Mouse (Mus musculus) thymus, postnatal 4 days (tissue): Measurements from ENCODE around the gene Frrs1.
A peak's percentile ranks its signal among the peaks of the same experiment; 100 is the strongest.
"Not testable (repeated sequence)": the region's sequence is repeated elsewhere in the genome, so short reads cannot be mapped to it uniquely, and the experiment has no call there.

Source experiments
- DNase-seq: peaks from one replicate; pipeline ENCODE4 v3.0.0; 2021

Gene Frrs1

DNA sequence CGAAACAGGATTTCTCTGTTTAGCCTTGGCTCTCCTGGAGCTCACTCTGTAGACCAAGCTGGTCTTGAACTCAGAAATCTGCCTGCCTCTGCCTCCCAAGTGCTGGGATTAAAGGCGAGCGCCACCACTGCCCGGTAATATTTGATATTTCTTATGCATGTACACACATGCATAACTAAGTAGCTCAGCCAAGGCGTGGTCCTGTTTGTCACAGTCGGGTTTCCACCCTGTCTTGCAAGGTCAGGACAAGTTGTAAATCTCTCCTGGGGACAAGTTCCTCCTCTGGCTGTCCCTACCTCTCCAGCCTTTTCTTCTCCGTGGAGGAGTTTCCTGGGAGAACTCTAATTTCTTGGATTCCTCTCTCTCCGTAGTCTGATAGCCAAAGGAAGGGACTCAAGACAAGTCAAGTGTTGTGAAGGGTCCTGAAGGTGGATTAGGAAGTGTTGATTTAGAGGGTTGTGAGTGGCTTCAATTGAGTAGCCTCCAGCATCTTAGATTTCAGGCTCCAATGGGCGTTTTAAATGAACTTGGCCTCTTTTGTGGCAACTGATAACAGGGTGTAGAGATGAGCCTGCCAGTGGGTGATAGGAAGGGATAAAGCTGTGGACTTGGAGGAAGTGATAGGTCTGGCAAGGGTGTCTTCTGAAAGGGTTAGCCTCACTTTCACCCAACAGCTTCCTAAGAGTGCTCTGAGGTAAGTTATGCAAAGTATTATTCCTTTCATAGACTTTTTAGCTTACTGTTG is at the start of gene Frrs1:
Frrs1 (plus strand) TSS at position 524 of the 745 bp plus-strand sequence.
- no peak for DNase-seq

DNA sequence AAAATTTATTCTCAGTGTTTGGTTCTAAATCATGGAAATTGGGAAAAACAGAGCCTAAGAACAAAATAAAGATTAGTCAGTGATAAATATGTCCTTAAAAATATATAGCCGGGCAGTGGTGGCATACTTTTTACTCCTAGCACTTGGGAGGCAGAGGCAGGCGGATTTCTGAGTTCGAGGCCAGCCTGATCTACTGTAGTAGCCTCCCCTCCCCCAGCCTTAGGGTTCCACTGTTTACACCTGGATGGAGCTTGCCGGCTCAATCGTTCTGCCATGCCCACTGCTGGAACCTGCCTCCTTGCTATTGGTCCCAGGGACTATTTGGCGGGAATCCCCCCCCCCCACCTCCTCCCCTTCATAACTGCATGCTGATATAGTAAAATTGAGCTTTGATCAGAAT is 48.9 kb upstream of the Frrs1 start:
- not testable (repeated sequence) for DNase-seq

DNA sequence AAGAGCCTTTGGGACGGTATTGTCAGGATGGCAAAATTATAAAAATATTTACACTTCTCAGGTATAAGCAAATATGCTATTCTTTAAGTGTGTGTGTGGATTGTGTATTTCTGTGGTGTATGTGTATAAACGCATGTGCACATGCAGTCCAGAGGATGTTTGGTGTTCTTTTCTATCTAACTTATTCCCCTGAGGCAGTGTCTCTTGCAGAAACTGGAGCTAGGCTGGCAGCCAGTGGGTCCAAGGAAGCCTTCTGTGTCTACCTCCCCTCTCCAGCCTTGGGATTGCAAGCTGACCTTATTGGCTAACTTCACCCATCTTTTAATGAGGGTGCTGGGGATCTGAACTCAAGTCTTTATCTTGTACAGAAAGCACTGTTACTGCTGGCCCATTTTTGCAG is 46.3 kb upstream of the Frrs1 start:
- DNase-seq = no peak

DNA sequence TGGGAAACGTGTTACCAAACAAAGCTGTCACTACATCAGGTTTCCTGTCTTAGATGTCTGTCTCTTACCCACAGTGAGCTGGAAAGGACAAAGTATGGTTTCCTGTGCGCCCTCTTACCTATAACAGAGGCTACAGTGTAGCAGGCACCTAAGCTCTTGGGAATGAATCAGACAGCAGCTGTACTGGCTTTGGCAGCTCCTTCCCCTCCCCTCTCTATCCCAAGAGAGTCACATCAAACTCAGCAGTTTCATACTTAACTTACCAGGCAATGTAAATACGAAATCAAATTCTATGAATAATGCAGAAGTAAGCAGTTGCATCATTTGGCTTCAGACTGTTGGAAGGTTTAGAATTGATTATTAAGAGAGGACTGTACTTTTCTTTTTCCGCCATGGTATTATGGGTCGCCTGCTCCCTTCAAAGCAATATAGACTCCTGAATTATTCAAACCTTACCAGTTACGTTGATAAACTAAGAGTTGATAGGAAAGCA is 43.9 kb upstream of the Frrs1 start:
- DNase-seq = no peak

DNA sequence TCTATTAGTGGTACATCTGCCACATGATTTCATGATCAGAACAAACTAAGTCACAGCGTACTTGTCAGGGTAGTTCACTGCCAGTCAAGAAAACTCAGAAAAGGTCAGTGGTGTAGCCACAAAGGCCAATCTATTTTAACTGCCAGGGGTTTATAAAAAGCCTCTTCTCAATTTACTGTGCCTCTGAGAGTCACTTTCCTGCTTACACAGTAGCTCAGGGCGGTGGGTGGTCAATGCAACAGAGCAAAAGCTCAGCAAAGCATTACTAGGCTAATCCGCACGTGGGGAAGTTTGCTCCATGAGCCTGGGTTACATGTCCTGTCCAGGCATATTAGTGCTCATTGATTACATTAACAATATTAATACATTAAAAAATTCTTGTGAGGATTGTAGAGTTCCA is 43.3 kb upstream of the Frrs1 start:
- DNase-seq = no peak

DNA sequence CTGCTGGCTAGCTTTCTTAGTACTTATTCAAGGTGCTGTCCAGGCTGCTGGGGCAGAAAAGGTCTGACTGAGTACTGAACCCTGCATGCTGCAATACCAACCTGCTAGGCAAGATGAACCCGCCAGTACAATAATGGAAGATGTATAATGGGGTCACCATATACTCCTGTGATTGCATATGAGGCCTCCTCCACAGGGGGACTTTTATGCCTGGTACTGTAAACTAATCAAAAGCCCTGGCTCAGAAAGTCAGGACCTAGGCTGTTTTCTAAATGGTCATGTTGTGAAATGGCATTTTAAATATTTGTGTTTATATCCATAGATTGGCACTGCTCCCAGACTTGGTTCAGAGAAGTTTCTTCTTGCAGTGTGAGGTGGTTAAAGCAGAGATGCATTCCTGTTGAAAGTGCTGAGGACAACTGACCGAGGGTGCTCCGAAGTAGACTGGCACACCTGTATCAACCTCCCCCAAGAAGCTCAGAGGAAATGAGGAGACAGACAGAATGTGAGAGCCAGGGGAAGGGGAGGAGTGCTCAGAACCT is 42.5 kb upstream of the Frrs1 start:
- no peak for DNase-seq

DNA sequence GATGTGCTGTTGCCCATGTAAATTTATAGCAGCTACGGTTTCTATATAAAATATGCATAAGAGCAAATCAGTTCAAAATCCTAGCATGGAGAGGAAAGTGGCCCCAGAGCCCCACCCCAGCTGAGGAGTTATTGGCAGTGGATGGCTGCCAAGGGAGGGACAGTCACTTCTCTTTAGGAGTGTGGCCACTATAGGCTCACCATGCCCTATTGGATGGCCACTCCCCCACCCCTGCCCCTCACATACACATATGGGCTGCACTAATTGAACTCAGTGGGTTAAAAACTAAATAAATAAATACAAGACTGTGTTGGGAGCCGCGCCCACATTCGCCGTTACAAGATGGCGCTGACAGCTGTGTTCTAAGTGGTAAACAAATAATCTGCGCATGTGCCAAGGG is 42.0 kb upstream of the Frrs1 start:
- no peak for DNase-seq

DNA sequence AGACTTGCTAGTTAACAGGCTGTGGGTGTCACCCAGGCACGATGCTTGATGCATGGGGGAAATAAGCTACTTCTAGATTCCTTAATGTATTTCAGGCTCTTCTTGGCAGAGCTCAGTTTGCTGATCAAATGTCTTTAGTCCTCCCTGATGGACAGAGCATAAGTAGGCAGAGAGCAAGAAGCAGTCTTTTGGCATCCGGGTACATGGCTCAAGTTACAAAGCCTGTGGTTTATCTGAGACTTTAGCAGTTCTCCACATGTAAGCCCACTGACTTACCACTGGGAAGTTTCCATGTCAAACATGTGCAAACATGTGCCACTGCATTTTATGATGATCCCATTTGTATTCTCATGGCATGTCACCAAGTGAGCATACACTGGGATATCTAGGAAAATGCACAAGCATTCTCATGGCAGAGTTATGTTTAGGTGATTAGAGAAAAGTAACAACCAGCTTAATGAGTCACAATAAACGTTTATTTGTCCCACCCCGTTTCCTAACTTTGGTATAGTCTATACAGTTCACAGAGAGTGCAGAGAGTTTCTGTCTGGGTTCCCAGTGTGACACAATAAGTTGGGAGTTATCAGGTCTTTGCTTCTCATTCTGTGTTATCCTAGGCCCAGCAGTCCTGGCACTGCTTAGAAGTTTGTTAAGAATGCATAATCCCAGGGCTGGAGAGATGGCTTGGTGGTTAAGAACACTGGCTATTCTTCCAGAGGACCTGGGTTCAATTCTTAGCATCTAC is 32.6 kb upstream of the Frrs1 start:
- no peak for DNase-seq

DNA sequence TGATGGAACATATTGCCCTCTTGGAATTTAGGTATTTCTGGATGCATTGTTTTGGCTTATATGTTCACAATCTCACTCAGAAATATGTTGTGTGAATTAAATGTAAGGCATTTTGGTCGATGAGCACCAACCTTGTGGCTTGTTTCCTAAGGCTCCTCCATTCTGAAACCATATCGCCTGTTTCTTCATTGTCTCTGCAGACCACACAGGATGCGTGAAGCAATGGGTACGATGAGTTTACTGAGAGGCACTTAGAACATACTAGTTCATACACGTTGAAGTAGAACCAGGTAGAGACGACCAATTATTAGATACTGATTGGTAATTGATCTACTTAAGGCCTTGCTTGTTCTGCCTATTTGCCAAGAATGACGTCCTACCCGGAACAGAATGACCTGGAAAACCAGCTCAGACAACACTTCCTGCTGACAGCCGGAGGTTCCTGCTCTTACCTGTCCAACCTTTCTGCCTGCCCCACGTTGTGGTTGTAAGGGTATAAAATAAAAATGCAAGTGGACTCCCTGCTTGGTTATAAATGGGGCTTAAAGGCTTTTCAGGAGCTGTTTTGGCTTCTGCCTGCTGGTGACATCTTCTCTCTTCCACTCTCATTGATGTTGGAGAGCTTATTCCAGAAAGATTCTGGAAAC is 29.9 kb upstream of the Frrs1 start:
- DNase-seq = no peak

DNA sequence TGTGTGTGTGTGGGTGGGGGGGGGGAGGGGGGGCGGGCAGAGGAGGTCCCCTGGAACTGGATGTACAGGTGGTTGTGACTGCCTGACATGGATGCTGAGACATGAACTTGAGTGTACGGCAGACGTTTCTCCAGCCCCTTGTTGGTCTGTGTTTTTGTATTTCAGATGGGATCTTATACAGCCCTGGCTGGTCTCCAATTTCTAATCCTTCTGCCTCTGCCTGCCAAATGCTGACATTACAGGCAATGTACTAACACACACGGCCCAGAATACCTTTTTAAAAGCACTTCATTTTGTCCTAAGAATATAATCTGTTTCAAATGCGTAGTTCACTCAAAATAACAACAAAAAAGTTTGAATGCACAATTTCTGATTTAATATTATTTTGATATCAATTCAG is 27.9 kb upstream of the Frrs1 start:
- DNase-seq = no peak

DNA sequence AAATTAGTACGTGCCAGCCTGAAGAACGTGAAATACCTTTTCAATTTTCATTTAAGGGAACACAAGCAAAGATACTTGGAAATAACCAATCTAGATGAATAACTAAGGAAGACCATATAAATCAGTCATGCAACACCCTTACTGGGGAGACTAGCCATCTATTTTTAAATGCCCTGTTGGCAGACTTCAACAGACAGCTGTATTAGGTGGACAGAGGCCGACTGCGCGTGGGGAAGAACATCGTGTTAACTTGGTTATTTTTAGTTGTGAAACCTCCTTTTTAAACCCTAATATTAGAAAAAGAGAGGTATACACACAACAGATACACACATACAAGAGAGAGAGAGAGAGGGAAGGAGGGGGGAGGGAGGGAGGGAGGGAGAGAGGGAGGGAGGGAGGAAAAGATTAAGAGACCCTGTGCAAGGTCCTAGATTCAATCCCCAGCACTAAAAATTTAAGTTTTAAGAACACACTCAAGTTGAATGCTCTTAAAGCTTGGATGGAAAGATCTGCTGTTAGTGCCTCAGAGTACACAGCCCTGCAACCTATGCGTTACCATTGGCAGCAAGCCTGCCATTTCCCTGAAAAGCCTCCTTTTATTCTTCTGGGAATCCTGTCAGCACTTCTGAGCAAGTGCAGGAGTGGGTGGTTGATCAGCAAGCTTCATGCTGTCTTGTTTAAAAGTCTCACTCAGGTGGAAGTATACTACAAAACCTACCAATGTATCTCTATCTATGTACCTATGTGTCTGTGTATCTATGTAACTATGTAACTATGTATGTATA is 26.5 kb upstream of the Frrs1 start:
- no peak for DNase-seq

DNA sequence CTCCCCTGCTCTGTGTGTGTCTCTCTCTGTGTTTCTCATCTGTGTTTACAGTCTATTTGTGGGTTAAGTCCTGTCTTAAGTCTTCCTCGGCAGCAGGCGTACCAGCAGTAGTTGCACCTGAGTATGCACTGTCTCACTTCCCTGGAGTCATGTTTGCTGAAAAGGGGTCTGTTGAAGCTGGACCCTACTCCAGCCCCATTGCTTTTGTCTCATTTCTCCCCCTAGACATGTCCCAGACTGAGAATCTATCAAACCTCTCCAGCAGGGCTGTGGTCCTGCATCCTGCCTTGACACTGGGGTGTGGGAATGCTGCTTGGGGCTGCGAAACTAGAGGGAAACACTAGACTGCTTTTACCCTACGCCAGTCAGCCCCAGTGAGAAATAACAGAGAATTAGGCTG is 25.8 kb upstream of the Frrs1 start:
- DNase-seq = no peak

DNA sequence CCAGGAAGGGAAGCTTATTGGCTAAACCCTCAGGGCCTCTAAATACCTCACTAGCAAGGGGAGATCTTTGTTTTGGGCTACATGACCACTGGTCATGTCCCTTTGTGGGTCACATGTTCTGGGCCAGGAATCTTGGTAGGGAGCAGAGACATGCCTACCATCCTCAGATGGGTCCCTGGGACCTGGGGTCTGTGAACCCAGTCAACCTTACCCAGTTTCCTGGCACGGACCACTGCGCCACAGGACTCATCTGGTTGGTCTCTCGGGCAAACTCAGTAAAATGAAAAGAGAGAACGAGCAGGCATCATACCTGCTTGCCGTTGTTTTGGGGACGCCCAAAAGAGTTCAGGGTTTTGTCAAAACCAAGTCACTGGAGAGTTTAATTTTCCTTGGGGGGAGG is 25.0 kb upstream of the Frrs1 start:
- DNase-seq = no peak

DNA sequence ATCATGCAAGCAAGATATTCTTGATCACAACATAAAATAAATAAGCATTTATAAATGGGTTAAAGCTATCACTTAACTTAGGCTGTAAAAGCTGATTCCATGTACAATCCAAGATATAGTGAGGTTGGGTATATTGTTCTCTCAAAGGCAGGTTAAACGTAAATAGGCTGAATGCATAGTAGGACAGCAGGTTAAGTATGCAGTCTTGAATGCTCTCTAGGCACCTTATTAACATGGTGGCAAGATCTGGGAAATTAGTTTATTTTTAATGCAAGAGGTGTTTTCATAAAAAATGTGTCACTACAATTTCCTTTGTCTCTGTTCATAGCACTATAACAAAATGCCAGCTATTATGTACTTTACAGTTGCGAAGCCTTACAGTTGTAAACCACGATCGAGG is 23.9 kb upstream of the Frrs1 start:
- no peak for DNase-seq

DNA sequence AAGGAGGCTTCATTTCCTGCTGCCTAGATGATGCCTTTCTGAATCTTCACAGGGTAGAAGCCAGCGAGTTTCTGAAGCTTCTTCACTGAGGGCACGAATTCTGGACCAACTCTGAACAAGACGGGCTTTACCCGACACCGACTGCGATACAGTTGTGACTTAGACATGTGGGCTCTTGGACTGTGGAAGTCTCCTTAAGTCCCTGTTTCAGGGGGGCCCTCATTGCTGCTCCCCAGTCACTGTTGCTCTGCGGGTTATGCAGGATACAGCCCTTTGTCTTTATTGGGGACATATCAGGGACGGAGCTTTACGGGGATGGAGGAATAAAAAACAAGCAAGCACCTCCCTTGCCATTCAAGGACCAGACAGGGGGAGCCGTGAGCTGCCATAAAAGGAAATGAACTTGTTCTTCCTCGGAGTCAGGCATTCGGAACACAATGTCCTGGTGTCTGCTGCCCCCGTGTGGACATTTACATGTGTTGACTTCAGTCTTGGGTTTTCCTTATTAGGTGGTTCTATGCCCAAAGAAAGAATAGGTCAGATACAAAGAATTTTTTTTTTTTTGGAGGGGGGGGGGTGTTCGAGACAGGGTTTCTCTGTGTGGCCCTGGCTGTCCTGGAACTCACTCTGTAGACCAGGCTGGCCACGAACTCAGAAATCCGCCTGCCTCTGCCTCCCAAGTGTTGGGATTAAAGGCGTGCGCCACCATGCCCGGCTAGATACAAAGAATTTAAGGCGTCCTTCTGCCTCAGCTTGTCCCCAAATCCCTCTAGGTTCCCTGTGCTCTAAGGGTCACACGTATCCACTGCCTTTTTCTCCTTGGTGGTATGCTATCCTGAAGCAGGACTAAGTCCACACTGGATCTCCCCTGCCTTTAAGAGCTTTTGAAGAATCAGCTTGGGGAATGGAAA is 23.2 kb upstream of the Frrs1 start:
- DNase-seq = peak; percentile 92

DNA sequence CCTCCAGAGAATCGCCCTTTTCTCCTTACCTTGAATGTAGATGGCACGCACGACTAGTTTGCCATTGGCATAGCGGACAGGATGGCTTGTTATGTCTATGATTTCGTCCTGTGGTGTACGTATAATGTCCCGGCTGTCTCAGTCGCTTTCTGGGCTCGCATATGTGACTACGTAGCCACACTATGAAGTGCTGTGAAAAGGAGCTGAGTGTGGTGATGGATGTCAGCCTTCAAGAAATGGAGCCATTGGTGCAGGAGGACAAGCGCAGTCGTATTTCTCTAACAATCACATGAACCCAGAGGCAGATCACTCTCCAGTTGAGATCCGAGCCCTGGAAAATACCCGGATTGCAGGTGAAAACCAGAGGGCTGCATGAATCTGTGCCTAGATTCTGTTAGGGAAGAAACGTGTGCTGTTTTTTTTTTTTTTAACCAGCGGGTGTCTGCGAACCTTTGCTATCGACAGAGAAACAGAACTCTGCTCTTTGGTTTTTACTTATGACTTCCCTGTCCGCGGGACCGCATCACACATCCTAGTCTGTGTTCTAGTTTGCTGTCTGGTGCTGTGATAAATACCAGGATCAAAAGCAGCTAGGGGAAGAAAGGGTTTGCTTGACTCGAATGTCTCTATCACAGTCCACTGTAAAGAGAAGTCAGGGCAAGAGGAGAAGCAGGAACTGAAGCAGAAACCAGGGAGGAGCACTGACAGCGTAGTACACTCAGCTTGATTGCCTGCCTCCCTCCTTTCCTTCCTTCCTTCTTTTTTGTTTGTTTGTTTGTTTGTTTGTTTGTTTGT is 22.4 kb upstream of the Frrs1 start:
- DNase-seq = no peak

DNA sequence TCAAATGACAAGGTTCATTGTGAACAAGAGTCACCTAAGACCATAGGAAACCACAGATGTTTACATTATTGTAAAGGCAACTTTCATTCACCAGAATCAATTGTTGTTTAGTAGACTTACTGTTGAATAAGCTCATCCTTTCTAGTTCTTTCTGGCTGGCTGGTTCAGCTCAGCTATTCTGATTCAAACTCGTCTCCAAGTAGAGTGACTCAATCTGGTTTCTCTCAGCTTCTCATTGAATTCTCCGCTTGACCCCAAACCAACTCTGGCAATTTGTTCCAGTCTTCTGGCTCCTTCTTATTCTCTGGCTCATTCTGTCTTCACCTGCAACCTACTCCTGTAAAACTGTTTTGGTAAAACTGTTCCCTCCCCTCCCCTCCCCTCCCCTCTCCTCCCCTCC is 18.0 kb upstream of the Frrs1 start:
- no peak for DNase-seq

DNA sequence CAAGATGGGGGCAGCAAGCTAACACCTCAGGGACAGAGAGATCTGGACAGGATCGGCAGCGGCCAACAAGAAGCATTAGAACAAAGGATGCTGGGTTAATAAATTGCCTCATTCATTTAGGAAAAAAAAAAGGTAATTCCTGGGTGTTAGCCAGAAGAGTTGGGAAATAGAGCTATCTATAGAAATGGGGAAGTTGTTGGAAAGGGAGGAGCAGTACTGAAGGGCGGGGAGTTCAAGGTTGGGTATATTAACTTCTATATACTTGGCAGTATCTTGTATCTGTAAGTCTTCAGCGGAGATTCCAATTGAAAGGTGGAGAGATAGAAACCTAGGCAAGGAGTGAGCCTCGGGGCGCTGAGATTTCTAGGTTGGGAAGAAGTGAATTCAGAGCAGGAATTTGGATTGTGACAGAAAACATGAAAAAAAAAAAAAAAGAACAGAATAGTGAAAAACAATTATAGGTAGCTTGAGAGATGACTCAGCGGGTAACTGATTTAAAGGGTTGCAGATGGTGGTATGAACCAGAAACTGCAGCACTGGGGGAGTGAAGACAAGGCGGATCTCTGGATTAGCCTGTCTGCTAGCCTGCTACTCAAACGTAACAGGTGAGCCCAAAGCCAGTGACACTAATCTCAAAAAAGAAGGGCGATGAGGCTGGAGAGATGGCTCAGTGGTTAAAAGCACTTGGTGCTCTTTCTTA is 14.2 kb upstream of the Frrs1 start:
- DNase-seq = no peak

DNA sequence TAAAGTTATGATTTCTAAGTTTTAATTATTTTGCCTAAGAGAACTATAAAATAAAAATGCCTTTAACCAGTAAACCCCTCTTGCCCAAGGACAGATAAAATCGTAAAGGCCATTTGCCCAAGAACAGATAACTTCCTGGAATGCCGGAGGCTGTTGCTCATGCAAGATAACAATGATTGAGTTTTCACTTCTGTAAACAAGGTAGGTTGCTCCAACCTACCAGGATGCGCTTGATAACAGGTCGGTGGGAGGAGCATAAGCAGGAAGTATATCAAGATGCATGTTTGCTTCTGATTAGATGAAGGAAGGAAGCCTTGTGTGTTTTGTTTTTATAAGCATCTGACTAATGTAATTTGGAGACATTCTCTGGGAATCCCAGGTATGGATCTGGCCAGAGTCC is 13.2 kb upstream of the Frrs1 start:
- no peak for DNase-seq

DNA sequence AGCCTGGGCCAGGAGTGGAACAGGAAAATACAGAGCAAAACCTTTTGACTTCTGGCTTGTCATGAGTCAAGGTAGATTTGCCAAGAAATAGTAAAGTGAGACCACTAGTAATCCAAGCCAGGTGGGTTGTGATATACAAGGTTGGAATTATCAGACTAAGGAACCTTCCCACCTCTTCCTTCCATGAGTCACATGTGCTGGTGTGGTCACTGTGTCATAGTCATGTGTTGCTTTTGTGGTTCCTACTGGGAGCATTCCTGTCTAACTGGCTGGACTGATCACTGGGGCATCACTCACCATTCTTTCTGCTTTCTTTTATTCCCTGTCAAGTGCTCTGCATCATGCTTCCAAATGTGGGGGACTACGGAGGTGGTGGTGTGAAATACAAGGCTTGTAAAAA is 11.2 kb upstream of the Frrs1 start:
- DNase-seq = no peak
